Mouse (Mus musculus): ENCODE data around the gene Tnnt3. TPM values are rescaled to one million over a fixed set of nuclear protein-coding genes. Genes with fewer than 3 reads are reported as not detected.
A peak's percentile ranks its signal among the peaks of the same experiment; 100 is the strongest.

Tnnt3 gene
- polyA plus RNA-seq (2014; fragmentation: Nextera tagmentation; extraction: Ambion mirVana) = 2.2 and 2.6 TPM in 2 replicates

- Histone ChIP-seq H3K9me3 (ENCODE audit: control insufficient read depth, low read depth, low read length) (no peaks in the 10 kb centered on the region), H3K4me3 (ENCODE audit: low read depth, low read length) (no peak within 1 kb of the TSS), H3K4me1 (ENCODE audit: control insufficient read depth, insufficient read depth, low read length) (peaks cover 9% of the 10 kb centered on the region; the same call in 1 of the 2 replicates), H3K9ac (replicated peaks; ENCODE audit: low read depth, low read length) (no peak within 1 kb of the TSS), H3K27me3 (ENCODE audit: control insufficient read depth, insufficient read depth, low read length) (no peaks in the 10 kb centered on the region), H3K4me2 (replicated peaks; ENCODE audit: low read depth, low read length) (no peak within 1 kb of the TSS), H3K27ac (ENCODE audit: low read length) (no peak within 1 kb of the TSS), H3K36me3 (ENCODE audit: control insufficient read depth, insufficient read depth, low read length) (peaks cover 5% of the 10 kb centered on the region; the same call in 1 of the 2 replicates)
- no peak for ATAC-seq (ENCODE audit: insufficient number of reproducible peaks, insufficient read depth, low FRiP score, low read depth)
- WGBS = 90% methylated on average over 2 of the region's 2 CpGs
Observed at GRCm38 (mm10) chr7:142498575-142498974, at the start of gene Tnnt3. Gene Tnnt3, plus strand, starts transcription at chr7:142498836.

- WGBS = 69% methylated on average over 6 of the region's 6 CpGs
- peak overlapping the region; percentile 29; the same call in 1 of the 2 replicates for H3K27ac ChIP-seq (ENCODE audit: low read length)
Observed at GRCm38 (mm10) chr7:142449038-142449617, 49.5 kb upstream of the Tnnt3 start.

DNA sequence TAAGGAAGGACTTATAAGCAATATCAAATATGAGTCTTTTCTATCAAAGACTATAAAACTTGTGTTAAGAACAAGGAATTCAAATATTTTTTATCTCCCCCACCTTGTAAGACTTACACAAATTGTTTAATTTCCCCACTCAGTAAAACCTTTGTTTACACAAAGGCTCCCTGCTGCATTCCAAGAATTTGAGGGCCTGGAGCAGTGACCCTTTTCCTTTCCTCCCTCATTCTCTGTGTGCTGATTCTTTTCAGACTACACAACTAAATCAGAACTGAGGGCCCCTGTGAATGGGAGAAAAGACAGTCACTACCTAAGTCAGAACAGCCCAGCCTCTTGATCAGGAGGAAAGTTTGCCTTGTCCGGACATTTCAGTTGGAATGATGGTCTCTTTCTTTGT, 43.9 kb upstream of the Tnnt3 start:
- Histone ChIP-seq H3K4me2 (replicated peaks; ENCODE audit: low read depth, low read length) (no peak overlapping the region), H3K9ac (replicated peaks; ENCODE audit: low read depth, low read length) (no peak overlapping the region), H3K9me3 (ENCODE audit: control insufficient read depth, low read depth, low read length) (no peaks in the 10 kb centered on the region), H3K36me3 (ENCODE audit: control insufficient read depth, insufficient read depth, low read length) (no peaks in the 10 kb centered on the region), H3K27ac (ENCODE audit: low read length) (peak overlapping the region; percentile 97), H3K4me1 (ENCODE audit: control insufficient read depth, insufficient read depth, low read length) (peaks cover 42% of the 10 kb centered on the region), H3K27me3 (ENCODE audit: control insufficient read depth, insufficient read depth, low read length) (no peaks in the 10 kb centered on the region), H3K4me3 (ENCODE audit: low read depth, low read length) (no peak overlapping the region)
- ATAC-seq (ENCODE audit: insufficient number of reproducible peaks, insufficient read depth, low FRiP score, low read depth) = no peak
- 13% methylated on average over 1 of the region's 1 CpGs for WGBS

More at GRCm38 (mm10) chr7:142449038-142449617, 49.5 kb upstream of the Tnnt3 start:
- Histone ChIP-seq H3K27me3 (ENCODE audit: control insufficient read depth, insufficient read depth, low read length) (no peaks in the 10 kb centered on the region), H3K4me3 (ENCODE audit: low read depth, low read length) (no peak overlapping the region), H3K9ac (replicated peaks; ENCODE audit: low read depth, low read length) (no peak overlapping the region), H3K36me3 (ENCODE audit: control insufficient read depth, insufficient read depth, low read length) (no peaks in the 10 kb centered on the region), H3K9me3 (ENCODE audit: control insufficient read depth, low read depth, low read length) (no peaks in the 10 kb centered on the region), H3K4me2 (replicated peaks; ENCODE audit: low read depth, low read length) (no peak overlapping the region), H3K4me1 (ENCODE audit: control insufficient read depth, insufficient read depth, low read length) (peaks cover 12% of the 10 kb centered on the region)
- ATAC-seq (ENCODE audit: insufficient number of reproducible peaks, insufficient read depth, low FRiP score, low read depth) = no peak

GRCm38 (mm10) chr7:142455251-142455650, 43.4 kb upstream of the Tnnt3 start:
- Histone ChIP-seq H3K4me3 (ENCODE audit: low read depth, low read length) (no peak overlapping the region), H3K27me3 (ENCODE audit: control insufficient read depth, insufficient read depth, low read length) (no peaks in the 10 kb centered on the region), H3K36me3 (ENCODE audit: control insufficient read depth, insufficient read depth, low read length) (no peaks in the 10 kb centered on the region), H3K9me3 (ENCODE audit: control insufficient read depth, low read depth, low read length) (no peaks in the 10 kb centered on the region), H3K4me1 (ENCODE audit: control insufficient read depth, insufficient read depth, low read length) (peaks cover 41% of the 10 kb centered on the region), H3K27ac (ENCODE audit: low read length) (peak overlapping the region; percentile 97), H3K9ac (replicated peaks; ENCODE audit: low read depth, low read length) (no peak overlapping the region), H3K4me2 (replicated peaks; ENCODE audit: low read depth, low read length) (no peak overlapping the region)
- 41% methylated on average over 2 of the region's 2 CpGs for WGBS
- ATAC-seq (ENCODE audit: insufficient number of reproducible peaks, insufficient read depth, low FRiP score, low read depth) = no peak

DNA sequence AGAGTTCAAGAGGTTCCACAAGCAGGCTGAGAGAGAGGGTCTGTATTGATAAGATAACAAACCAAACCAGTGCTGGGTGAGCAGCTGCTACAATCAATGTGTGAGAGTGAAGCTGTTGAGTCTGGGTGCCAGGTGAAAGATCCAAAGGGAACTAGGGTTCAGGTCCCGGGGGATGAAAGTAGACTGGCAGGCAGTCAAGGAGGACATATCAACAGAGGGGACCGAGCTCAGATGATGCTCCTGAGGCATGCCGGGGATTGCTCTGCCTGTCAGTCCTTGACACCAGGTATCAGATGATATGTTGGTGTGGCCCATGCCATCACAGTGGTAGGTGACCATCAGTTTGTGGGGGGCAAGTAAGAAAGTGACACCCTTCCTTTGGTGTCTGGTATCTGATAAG, 41.8 kb upstream of the Tnnt3 start:
- peaks cover 41% of the 10 kb centered on the region for H3K4me1 ChIP-seq (ENCODE audit: control insufficient read depth, insufficient read depth, low read length)
- H3K4me2 ChIP-seq (replicated peaks; ENCODE audit: low read depth, low read length) = no peak overlapping the region
- no peaks in the 10 kb centered on the region for H3K9me3 ChIP-seq (ENCODE audit: control insufficient read depth, low read depth, low read length)
- no peaks in the 10 kb centered on the region for H3K36me3 ChIP-seq (ENCODE audit: control insufficient read depth, insufficient read depth, low read length)
- no peak overlapping the region for H3K4me3 ChIP-seq (ENCODE audit: low read depth, low read length)
- H3K27me3 ChIP-seq (ENCODE audit: control insufficient read depth, insufficient read depth, low read length) = no peaks in the 10 kb centered on the region
- WGBS = 47% methylated on average over 3 of the region's 3 CpGs
- no peak overlapping the region for H3K9ac ChIP-seq (replicated peaks; ENCODE audit: low read depth, low read length)
- no peak for ATAC-seq (ENCODE audit: insufficient number of reproducible peaks, insufficient read depth, low FRiP score, low read depth)
- peak overlapping the region; percentile 97 for H3K27ac ChIP-seq (ENCODE audit: low read length)

GRCm38 (mm10) chr7:142457227-142457811, 41.3 kb upstream of the Tnnt3 start:
- H3K4me2 ChIP-seq (replicated peaks; ENCODE audit: low read depth, low read length) = no peak overlapping the region
- H3K27ac ChIP-seq (ENCODE audit: low read length) = peak overlapping the region; percentile 97
- no peaks in the 10 kb centered on the region for H3K9me3 ChIP-seq (ENCODE audit: control insufficient read depth, low read depth, low read length)
- no peak overlapping the region for H3K9ac ChIP-seq (replicated peaks; ENCODE audit: low read depth, low read length)
- H3K4me1 ChIP-seq (ENCODE audit: control insufficient read depth, insufficient read depth, low read length) = peaks cover 41% of the 10 kb centered on the region
- H3K4me3 ChIP-seq (ENCODE audit: low read depth, low read length) = no peak overlapping the region
- no peaks in the 10 kb centered on the region for H3K27me3 ChIP-seq (ENCODE audit: control insufficient read depth, insufficient read depth, low read length)
- ATAC-seq (ENCODE audit: insufficient number of reproducible peaks, insufficient read depth, low FRiP score, low read depth) = peak; percentile 48; the same call in 1 of the 2 replicates
- H3K36me3 ChIP-seq (ENCODE audit: control insufficient read depth, insufficient read depth, low read length) = no peaks in the 10 kb centered on the region
- WGBS = 11% methylated on average over 3 of the region's 3 CpGs

GRCm38 (mm10) chr7:142458026-142458425, 40.6 kb upstream of the Tnnt3 start:
- no peak overlapping the region for H3K4me3 ChIP-seq (ENCODE audit: low read depth, low read length)
- H3K9me3 ChIP-seq (ENCODE audit: control insufficient read depth, low read depth, low read length) = no peaks in the 10 kb centered on the region
- peak; percentile 83 for ATAC-seq (ENCODE audit: insufficient number of reproducible peaks, insufficient read depth, low FRiP score, low read depth)
- no peak overlapping the region for H3K4me2 ChIP-seq (replicated peaks; ENCODE audit: low read depth, low read length)
- H3K27me3 ChIP-seq (ENCODE audit: control insufficient read depth, insufficient read depth, low read length) = no peaks in the 10 kb centered on the region
- H3K27ac ChIP-seq (ENCODE audit: low read length) = peak overlapping the region; percentile 97
- no peak overlapping the region for H3K9ac ChIP-seq (replicated peaks; ENCODE audit: low read depth, low read length)
- peaks cover 41% of the 10 kb centered on the region for H3K4me1 ChIP-seq (ENCODE audit: control insufficient read depth, insufficient read depth, low read length)
- 15% methylated on average over 2 of the region's 2 CpGs for WGBS
- no peaks in the 10 kb centered on the region for H3K36me3 ChIP-seq (ENCODE audit: control insufficient read depth, insufficient read depth, low read length)

GRCm38 (mm10) chr7:142458676-142459298, 39.8 kb upstream of the Tnnt3 start:
- peaks cover 41% of the 10 kb centered on the region for H3K4me1 ChIP-seq (ENCODE audit: control insufficient read depth, insufficient read depth, low read length)
- no peak overlapping the region for H3K9ac ChIP-seq (replicated peaks; ENCODE audit: low read depth, low read length)
- H3K9me3 ChIP-seq (ENCODE audit: control insufficient read depth, low read depth, low read length) = no peaks in the 10 kb centered on the region
- no peaks in the 10 kb centered on the region for H3K36me3 ChIP-seq (ENCODE audit: control insufficient read depth, insufficient read depth, low read length)
- no peaks in the 10 kb centered on the region for H3K27me3 ChIP-seq (ENCODE audit: control insufficient read depth, insufficient read depth, low read length)
- peak overlapping the region; percentile 97 for H3K27ac ChIP-seq (ENCODE audit: low read length)
- no peak overlapping the region for H3K4me3 ChIP-seq (ENCODE audit: low read depth, low read length)
- 73% methylated on average over 5 of the region's 5 CpGs for WGBS
- H3K4me2 ChIP-seq (replicated peaks; ENCODE audit: low read depth, low read length) = no peak overlapping the region
- no peak for ATAC-seq (ENCODE audit: insufficient number of reproducible peaks, insufficient read depth, low FRiP score, low read depth)

All from stomach, embryonic 14.5 days (tissue).